Mouse (Mus musculus) c-Kit-positive CD71-positive TER-119-positive erythroid progenitor cells, embryonic 14.5 days (primary cell): ENCODE data around the gene Emd.

Source experiments
- DNase-seq: peaks from one replicate; pipeline ENCODE4 v3.0.0-alpha.2; 2013; ENCODE audit warnings: low spot score

Emd gene

DNA sequence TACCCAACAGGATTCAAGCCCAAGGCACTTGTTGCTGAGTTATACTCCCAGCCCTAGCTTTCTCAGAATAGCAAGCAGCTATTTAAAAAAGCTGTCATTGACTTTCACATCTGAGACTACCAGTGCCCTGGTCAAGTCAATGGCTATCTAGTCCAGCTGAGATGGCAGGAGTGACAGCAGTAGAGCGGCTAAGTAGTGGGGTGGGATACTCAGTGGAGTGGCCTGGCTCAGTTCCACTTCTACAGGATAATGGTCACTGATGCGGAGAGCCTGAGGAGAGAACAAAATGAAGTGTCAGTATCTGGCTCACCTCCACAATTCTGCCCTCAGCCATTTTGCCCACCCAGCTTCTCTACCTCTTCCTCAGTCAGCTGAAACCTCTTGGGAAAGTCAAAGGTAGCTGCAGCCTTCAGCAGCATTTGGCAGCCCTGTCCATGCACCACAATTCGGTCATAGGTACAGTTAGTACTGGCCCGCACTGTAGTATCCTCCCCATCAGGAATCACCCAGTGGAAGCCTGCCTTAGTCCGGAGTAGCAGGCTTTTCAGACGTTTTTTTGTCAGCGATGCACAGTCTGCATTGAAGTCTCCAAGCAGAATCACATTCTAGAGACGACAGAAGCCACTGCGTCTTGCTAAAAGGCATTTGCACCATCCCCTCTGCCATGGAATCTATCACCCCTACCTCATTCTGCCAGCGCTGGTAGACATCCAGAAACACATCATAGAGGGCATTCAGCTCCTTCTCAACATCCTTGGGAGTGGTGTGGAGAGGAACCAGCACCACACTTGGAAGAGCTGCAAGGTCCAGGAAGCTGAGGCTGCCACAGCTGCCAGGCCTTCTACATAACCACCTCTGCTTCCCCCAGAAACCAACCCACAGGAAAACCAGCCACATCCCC, 19.2 kb downstream of the Emd start:
- no peak for DNase-seq

DNA sequence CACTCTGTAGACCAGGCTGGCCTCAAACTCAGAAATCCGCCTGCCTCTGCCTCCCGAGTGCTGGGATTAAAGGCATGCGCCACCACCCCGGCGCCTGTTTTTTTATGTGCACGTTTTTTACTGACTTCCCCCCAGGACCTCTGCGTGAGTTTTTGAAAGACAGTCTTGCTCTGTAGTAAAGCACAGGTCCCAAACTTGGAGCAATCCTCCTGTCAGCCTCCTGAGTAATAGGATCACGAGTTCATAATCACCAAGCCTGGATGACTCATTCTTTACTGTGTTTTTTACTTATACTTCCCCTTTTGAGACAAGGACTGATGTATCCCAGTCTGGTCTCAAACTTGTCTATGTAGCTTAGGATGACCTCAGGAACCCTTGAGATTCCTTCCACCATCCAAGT, 23.4 kb downstream of the Emd start:
- no peak for DNase-seq

DNA sequence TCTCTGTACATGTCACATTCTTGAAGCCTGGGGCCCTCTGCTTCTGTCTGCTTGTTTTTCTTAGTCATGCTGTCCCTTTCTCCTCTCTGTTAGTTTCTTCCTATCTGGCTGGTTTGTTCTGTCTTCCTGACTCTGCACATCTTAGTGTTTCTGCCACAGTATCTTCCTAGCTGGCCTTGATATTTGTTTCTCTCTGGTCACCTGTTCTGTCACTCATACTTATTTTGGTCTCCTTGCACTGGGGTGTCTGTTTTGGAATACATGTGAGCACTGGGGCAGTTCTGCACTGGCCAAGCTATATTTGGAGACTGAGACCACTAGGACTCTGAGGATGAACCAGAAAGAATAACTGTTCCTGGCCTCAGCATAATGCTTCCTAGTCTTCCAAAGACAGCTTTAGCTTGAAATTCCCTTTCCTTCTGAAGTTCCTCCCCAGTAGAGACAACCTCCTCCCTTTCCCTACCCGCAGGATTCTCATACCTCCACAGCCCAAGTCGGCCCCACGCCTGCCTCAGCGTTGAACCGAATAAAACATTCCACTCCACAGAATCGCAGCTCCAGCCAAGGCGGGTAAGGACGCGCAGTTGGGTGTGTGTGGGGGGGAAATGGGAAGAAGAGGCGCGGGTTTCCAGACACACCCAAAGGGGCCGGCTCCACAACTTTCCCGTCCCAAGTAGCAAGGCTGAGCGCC, 26.7 kb downstream of the Emd start:
- no peak for DNase-seq

DNA sequence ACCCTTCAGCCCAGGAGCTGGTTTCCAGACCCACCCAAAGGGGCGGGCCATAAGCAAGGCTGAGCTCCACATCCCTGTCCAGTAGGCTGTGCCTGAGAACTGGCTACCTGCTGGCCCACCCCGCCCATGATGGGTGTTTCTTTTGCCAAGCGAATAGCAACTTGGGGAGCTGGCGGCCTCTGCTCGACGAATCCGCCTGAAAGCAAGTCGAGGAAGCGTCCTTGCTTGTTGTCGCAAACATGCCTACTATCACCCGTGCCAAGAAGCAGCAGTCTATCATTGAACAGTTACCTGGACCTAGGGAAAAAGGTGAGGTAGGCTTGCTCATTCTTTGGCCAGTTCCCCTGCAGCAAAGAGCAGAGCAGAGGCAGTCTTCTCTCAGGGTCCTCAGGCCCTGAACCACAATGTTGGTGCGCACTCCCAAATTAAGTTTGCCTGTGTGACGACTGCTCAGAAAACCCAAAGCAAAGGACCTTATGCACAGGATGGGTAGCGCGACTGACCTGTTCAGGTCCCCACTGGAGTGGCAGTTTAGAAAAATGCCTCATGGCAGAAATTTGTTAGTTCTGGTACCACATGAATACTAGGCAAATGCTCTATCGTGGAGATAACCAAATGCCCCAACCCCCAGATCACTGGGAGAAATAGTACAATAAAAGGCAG, 27.4 kb downstream of the Emd start, which contains the start of the genes Taz and Dnase1l1:
Taz (plus strand) TSS at position 181 of the 663 bp plus-strand sequence.
Dnase1l1 (minus strand) TSS at position 606 of the 663 bp plus-strand sequence.
- peak; percentile 80 for DNase-seq

DNA sequence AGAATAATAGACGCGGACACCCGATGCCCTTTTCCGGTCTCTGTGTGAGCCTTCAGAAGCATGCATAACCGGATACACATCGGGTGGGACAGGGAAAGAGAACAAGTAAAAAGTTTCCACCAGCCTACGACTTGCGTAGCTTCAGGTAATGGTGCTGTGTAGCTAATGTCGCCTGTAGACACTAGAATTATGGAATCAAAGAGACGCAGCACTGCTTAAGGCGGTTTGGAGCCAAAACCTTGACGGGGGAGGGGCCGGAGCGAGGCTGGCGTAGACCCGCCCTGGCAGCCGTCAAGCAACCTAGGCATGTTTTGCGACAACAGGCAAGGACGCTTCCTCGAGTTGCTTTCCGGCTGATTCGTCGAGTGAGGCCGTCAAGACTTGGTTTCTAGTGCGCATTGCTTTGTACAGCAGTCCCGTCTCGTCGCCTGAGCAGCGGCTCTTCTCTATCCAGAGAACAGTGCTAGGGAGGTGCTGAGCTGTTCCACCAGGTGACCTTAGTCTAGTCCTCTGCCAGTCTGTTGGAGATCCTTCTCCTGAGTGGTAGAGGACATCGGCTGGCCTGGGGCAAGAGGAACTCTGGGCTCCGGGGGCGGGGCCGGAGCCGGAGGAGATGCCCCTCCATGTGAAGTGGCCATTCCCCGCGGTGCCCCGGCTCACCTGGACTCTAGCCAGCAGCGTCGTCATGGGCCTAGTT, 28.1 kb downstream of the Emd start:
- DNase-seq, result peak; percentile 77

DNA sequence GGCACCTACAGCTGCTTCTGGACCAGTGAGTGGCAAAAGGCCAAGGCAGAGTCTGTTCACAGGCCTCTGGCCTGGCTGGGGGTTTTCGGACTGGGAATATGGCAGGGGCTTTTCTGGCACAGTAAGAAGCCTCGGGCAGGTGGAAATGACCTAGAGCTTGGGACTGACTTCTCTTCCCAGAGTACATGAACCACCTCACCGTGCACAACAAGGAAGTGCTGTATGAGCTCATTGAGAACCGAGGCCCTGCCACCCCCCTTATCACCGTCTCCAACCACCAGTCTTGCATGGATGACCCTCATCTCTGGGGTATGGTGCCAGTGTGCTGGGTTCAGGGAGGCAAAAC, 28.6 kb downstream of the Emd start:
- DNase-seq, result no peak

DNA sequence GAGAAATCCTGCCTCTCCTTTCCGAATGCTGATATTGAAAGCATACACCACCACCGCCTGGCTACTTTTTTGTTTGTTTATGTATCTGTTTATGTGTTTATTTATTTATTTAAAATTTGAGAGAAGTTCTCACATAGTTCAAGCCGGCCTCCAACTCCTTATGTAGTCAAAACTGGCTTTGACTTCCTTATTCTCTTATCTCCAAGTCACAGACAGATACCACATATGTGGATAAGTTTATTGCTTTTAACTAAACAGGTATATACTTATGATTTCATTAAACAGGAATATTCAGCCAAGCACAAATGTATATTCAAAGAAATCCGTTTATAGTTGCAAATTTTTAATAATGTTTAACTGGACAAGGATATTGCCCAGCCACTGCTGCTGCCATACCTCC, 38.9 kb downstream of the Emd start:
- DNase-seq, result no peak

DNA sequence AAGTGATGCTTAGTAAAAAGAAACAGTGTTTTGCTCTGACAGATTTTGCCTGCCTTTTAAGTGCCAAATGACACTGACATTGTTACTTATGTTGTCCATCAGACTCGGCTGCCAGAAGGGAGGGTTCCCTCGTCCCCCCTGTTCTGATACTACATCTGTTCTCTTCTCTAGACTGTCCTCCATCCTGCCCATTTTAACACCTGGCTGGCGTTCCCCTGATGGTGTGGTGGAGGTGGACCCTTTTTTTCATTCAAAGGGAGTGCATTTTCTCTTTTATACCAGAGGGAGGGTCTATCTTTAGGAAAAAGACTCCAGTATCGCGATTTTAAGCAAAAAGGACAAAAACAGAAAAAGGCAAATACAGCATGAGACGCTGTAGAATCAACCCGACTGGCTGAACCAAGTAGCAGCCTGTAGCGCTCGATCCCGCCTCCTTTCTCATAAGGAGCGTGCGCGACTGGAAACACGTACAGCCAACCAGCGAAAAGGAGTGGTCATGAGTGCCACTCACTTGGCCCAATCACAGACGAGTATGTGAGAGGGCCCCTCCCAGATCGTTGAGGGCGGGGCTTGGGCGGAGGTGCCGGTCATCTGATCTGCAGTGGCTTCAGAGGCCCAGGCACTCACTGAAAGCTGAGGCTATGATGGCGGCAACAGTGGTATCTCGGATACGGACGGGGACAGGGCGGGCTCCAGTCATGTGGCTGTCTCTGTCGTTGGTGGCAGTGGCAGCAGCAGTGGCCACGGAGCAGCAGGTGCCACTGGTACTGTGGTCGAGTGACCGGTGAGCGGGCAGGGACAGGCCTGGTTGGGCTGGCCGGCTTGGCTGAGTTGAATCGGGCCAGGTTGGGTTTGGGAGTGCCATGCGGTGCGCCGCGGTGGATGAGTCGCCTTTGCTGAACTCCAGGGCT, 42.3 kb downstream of the Emd start, which contains the start of gene Atp6ap1:
Atp6ap1 (plus strand) TSS at position 560 of the 911 bp plus-strand sequence.
- peak; percentile 90 for DNase-seq

DNA sequence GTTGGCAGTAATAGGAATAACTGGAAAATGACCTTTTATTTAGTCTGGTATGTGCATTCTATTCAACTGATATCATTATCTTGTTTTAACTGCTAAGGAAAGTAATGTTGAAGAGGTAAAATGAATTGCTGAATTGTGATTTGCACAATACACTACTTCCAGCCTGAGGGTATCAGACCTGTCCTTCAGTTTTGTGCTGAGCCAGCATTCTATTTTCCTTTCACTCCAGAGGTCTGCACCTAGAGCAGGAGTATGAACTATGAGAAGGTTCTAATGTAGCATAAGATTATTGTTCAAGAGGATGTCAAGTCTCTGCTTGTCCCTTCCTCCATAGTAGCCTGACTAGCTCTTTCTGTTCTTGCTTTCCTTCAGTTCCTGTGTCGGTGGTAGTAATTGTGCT, 43.9 kb downstream of the Emd start:
- DNase-seq, result no peak

DNA sequence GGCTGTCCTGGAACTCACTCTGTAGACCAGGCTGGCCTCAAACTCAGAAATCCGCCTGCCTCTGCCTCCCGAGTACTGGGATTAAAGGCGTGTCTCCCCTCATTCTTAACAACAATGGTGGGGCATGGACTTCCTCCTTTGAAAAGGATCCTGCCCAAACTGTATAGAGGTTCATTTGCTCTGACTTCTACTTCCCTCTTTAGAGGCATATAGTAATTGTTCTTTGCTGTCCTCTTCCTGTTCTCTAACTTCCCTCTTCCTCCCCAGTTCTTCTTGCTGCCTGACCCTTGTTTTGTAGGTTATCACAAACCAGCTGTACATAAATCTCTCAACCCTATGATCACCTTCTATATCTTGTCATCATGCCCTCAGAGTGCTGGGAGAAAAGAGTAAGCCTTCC, 45.2 kb downstream of the Emd start:
- DNase-seq, result no peak

DNA sequence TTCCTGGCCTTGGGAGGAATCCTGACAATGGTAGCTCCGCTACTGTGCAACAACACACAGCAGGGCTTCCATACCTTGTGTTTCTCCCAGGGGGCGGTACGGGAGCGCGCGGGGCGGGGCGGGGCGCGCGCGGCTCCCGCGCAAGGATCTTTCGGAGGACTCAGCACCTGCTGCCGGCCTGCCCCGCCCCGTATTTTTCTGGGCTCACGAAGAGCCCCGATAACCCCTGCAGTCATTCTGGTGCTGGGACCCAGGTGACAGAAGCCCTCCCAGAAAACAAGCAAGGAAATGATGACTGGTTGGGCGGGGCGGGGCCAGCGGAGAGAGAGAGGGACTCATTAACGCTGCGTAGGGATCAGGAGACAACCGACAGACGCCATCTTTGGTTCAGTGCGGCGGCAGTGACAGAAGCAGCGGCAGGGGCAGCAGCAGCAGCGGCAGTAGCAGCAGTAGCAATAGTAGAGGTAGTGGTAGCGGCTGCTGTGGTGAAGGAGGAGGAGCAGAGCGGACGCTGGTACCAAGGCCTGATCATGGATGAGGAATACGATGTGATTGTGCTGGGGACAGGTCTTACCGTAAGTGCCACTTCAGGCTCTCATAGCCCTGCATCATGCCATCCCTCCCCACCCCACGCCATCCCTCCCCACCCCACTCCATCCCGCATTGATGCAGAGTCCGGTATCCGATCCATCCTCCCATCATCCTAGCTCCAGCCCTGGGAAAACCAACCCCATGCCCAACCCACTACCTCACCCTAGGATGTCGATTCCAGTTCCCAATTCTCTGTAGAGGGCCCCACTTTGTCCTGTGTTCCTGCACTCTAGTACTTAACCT, 50.6 kb downstream of the Emd start, which contains the start of gene Gdi1:
Gdi1 (plus strand) TSS at position 132 of the 834 bp plus-strand sequence.
- peak; percentile 71 for DNase-seq
